Mouse (Mus musculus): ENCODE measurements at regions not wholly inside any gene's neighbourhood (a gene's known extent, or its start where the extent isn't known, plus 50 kb on each side); places are given as distances from the start of the nearest gene placed in this dataset.

- TF ChIP-seq POLR2A (IDR thresholded peaks at IDR 0.05; ENCODE audit: extremely low read depth, insufficient read depth, low read length) (no peak), CTCF (IDR thresholded peaks at IDR 0.05; ENCODE audit: extremely low read depth, insufficient read depth, low read length) (no peak)
These were observed 76.0 kb upstream of the Frmd4a start for GRCm38 (mm10) chr2:3941496-3941895.
